Mouse (Mus musculus) layer of hippocampus, adult 2 months (tissue): Measurements from ENCODE around the gene Efnb1. TPM values are rescaled to one million over a fixed set of nuclear protein-coding genes. Genes with fewer than 3 reads are reported as not detected.
A peak's percentile ranks its signal among the peaks of the same experiment; 100 is the strongest.

ENCODE experiments used
- DNase-seq, 2 experiments: peaks; one replicate each; pipeline ENCODE4 v3.0.0; 2022; ENCODE audit warnings: low spot score in 2 of 2
- H3K27ac ChIP-seq: fragments of 200-600 bp; 2 replicates; pipeline ENCODE4 v1.8.1; 2022
- H3K4me3 ChIP-seq: fragments of 200-600 bp; 2 replicates; pipeline ENCODE4 v1.8.1; 2022; ENCODE audit warnings: mild to moderate bottlenecking
- CTCF ChIP-seq: fragments of 200-600 bp; conservative IDR thresholded peaks from 2 replicates; pipeline ENCODE4 v1.8.1; 2022; ENCODE audit warnings: antibody characterized with exemption, mild to moderate bottlenecking, moderate library complexity
- total RNA-seq, 2 experiments: library from RNA; stranded (reverse); gene quantifications; 2 replicates each; pipeline ENCODE4 v1.2.3; 2021

The Efnb1 gene
- total RNA-seq, 2 experiments from 2014 or later: 11.8 to 17.5 TPM

- Histone ChIP-seq H3K4me3 (no peak overlapping the region), H3K27ac (no peak overlapping the region)
- DNase-seq: no peak
- TF ChIP-seq CTCF: no peak
These were observed 31.6 kb downstream of the Efnb1 start for GRCm38 (mm10) chrX:99167550-99167949.

GRCm38 (mm10) chrX:99172301-99172700 lies 36.4 kb downstream of the Efnb1 start:
- Histone ChIP-seq H3K4me3 (no peak overlapping the region), H3K27ac (no peak overlapping the region)
- TF ChIP-seq CTCF: no peak
- no peak for DNase-seq

- no peak for TF ChIP-seq CTCF
- Histone ChIP-seq H3K4me3 (no peak overlapping the region), H3K27ac (no peak overlapping the region)
- DNase-seq: no peak
These were observed 49.2 kb downstream of the Efnb1 start for GRCm38 (mm10) chrX:99185081-99185596.

- Histone ChIP-seq H3K27ac (no peak overlapping the region), H3K4me3 (no peak overlapping the region)
- TF ChIP-seq CTCF: no peak
- no peak for DNase-seq
These were observed 50.8 kb downstream of the Efnb1 start for GRCm38 (mm10) chrX:99186497-99187435.

- Histone ChIP-seq H3K4me3 (no peak overlapping the region), H3K27ac (no peak overlapping the region)
- TF ChIP-seq CTCF: no peak
- DNase-seq: no peak
These were observed 55.6 kb downstream of the Efnb1 start for GRCm38 (mm10) chrX:99191441-99192087.

- no peak for TF ChIP-seq CTCF
- no peak for DNase-seq
These were observed 61.0 kb downstream of the Efnb1 start for GRCm38 (mm10) chrX:99196910-99197309.

GRCm38 (mm10) chrX:99198532-99198931 lies 62.6 kb downstream of the Efnb1 start:
- no peak for DNase-seq
- peak overlapping the region; percentile 46 for H3K4me3 ChIP-seq
- peak overlapping the region; percentile 75 for H3K27ac ChIP-seq
- no peak for TF ChIP-seq CTCF

More at GRCm38 (mm10) chrX:99196910-99197309, 61.0 kb downstream of the Efnb1 start:
- Histone ChIP-seq H3K27ac (no peak overlapping the region), H3K4me3 (no peak overlapping the region)

Other genes with a start within 250 kb of the Efnb1 start
- 10 to 100 TPM; 39.6 to 41.3 TPM for gene Ophn1, start 245.1 kb upstream of the Efnb1 start, total RNA-seq
- gene Yipf6, start 199.8 kb upstream of the Efnb1 start, total RNA-seq: 10 to 100 TPM; 36.8 to 40.5 TPM
- 1 to 10 TPM; 7.6 to 9.0 TPM for gene Stard8, start 132.9 kb upstream of the Efnb1 start, total RNA-seq